Mouse (Mus musculus): Measurements from ENCODE around the gene Ascl5.

Ascl5 gene

DNA sequence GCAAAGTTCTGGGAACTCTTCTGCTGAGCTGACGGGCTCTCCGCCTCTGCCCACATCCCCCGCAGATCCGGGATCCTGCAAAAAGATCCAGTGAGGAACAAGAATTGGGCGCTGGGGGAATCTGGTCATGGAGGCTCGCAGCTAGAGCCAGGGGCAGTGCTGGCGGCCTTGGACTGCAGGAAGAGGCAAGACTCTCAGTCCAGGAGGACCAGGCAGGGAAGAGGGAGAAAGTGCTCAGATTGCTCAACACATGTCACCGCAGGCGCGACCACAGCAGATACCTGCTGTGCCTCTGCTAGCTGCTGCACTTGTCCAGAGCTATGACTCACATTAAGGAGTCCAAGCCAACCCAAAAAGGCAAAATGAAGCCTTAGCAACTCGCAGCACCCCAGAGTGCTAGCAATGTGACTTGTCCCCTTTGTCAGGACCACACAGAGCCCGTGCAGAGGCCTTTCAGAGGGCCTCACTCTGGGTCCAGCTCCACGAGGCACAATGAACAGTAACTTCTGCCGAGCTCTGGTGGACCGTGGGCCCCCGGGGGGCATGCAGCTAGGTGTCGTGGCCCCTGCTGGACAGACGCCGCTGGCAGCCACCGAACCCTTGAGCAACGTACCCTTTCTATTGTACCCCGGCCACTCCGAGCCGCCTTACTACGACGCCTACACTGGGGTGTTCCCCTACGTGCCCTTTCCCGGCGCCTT lies at the start of gene Ascl5:
TSS of gene Ascl5 (plus strand) at position 493 of the 701 bp plus-strand sequence.
- DNase-seq (ENCODE audit: low read depth in 1 of 2, low spot score in 2 of 2) = no peak

DNA sequence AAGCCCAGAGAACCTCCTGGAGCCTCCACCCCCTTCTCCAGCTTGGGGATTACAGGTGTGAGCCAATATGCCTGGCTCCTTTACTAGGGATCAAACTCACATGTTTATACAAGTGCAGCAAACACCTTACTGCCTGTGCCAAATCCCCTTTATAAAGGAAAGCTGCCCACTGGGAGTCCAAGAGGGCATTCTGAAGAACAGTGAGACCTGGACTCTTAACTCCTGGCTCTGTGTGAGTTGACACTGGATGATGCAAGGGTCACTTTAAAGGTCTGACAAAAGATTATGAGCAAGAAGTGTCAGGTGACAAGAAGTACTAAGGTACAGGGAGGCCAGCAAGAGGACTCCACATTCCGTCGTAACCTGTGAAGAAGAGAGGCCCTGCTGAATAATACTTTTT lies 49.2 kb upstream of the Ascl5 start:
- no peak for DNase-seq (ENCODE audit: low read depth in 1 of 2, low spot score in 2 of 2)

DNA sequence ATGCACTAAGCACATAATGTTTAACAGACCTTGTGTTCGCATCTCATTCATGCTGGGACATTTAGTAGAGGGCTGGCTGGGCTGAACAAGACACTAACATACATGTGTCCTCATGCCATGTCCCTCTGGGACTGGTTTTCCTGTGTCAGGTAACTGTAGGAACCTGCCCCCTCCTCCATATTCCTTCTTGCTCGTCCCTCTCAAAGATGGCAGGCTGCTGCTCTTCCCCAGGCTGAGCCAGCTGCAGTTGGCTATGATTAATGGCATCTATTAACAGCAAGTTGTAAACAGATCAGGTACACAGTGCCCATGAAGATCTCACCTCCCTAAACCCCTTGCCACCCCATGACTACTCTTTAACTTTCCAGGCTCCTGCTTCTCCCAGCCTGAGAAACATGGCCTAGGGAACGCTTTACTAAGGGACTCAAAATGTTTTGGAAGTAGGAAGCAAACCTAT lies 44.3 kb upstream of the Ascl5 start, which contains the start of gene Igfn1:
TSS of gene Igfn1 (minus strand) at position 51 of the 457 bp plus-strand sequence.
- no peak for DNase-seq (ENCODE audit: low read depth in 1 of 2, low spot score in 2 of 2)

DNA sequence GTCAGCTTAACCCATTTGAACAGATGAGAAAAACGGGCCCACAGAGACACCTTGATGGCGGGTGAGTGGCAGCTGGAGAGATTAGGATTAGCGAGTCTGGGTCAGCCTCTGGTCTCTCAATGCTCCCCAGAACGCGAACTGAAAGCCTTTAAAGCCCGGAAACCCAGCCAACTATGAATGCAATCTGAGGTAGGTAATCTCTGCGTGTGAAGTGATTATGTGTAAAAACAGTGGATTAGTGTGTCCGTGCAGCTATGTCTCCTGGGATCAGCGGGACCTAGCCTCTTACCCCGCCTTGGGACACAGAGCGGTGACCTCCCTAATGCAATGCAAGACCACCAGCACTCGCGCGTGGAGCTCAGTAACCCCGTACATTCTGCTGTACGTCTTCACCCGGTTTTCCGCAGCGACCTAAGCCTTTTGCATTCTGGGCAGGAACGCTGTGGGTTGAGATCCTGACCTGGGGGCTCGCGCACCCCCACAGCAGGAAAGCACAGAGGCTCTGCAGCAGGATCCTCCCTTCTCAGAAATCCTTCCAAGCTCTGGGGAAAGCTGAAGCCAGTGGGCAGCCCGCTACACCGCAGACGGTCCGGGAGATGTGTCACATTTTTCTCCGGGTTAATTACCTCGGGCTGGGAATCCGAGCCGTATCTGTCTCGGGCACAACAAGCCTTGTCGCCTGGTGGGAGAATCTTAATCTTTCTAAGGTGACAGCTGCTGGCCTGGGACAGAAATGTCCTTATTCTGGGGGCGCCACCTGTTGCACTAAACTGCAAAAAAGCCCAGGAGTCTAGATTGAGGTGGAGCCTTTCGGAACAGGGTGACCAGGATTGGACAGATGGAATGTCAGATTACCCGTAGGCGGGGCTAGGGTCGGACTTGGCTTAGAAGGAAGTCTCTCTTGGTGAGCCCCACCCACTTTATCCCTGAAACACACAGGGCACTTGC lies 43.1 kb upstream of the Ascl5 start, which contains the start of gene Tmem9:
TSS of gene Tmem9 (plus strand) at position 940 of the 948 bp plus-strand sequence.
- DNase-seq (ENCODE audit: low read depth in 1 of 2, low spot score in 2 of 2) = peak; percentile 50 to 53

DNA sequence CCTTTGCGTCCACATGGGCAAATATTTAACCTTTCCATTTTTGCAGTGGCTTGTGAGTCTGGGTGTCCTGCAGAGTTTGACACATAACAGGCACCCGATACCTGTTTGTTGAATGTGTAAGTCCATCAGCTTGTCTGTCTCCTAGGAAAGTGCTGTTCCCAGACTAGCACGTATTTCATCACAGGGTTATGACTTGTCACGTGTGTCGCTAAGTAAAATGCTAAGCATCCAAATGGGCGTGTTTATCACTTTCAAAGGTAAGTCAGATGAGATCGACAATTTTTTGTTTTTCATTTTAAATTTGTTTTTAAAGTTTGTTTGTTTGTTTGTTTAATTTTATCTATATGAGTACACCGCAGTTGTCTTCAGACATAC lies 42.5 kb upstream of the Ascl5 start:
- no peak for DNase-seq (ENCODE audit: low read depth in 1 of 2, low spot score in 2 of 2)

DNA sequence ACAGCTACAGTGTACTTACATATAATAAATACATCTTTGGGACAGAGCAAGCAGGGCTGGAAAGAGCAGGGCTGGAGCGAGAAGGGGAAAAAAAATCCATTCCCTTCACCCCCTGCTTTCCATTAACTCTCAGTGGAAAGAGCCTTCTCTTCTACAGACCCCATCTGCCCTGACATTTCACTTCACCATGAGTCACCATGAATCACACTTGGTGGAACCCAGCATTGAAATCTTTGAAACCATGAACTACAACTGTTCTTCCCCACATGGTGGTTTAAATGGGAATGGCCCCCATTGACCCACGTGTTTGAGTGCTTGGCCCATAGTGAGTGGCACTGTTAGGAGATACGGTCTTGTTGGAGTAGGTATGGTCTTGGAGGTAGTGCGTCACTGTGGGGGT lies 40.4 kb upstream of the Ascl5 start:
- DNase-seq (ENCODE audit: low read depth in 1 of 2, low spot score in 2 of 2) = no peak

DNA sequence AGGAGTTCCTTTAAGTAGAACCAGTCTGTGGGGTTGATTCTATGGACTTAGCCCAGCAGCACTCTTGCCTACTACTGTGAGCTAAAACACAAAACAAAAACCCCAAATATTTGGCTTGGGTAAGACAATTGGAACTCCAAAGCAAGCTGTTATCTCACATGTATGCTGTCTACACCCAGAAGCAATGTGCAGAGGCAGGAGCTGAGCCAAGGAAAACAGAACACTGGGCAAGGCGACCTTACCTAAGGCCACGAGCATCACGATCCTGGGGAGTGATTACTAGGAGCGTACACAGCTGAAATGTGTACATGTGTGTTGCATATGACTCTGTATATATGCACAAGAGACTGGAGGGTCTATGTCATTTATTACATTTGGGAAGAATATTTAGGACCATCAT lies 37.1 kb upstream of the Ascl5 start:
- DNase-seq (ENCODE audit: low read depth in 1 of 2, low spot score in 2 of 2) = no peak

DNA sequence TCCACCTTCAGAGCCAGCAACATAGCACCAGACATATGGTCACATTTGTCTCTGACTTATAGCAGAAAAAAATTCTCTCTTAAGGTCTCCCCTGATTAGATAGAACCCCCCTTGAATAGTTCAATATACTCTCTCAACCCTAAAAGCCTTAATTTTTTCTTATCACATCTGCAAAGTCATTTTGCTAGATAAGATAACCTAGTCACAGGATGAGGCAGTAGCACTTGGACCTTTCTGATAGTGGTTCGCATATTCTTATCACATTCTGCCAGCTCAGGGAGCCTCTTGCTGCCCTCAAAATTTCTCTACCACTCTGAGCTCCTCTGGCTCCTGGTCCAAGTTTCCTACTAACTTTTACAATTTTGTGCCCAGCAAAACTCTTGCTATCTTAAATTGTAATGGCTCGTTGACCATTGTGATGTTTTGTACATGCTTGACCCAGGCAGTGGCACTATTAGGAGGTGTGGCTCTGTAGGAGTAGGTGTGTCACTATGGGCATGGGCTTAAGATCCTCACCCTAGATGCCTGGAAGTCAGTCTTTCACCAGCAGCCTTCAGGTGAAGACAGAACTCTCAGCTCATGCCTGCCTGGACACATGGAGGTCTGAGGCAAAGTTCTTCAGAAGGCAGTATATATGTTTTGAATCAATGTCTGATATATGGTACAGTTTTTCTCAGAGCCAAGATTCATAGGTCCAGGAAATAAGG lies 35.7 kb upstream of the Ascl5 start:
- DNase-seq (ENCODE audit: low read depth in 1 of 2, low spot score in 2 of 2) = no peak

DNA sequence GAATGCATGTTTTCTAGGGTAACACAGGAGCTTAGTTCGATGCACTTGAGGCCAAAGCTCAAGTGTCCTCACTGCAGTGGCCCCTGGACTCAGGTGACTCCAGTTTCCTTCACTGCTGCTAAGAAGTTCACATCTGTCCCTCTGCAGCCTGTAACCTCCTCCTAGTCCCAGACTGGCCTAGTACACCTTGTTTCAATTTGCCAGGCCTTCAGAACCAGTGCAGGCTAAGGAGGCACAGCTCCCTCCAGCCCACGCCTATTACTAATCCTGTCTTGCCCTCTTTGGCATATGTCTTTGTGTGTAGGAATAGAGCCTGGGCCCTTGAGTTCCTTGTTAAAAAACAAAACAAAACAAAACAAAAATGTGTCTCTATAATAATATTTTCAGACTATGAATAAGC lies 33.3 kb upstream of the Ascl5 start:
- DNase-seq (ENCODE audit: low read depth in 1 of 2, low spot score in 2 of 2) = no peak

DNA sequence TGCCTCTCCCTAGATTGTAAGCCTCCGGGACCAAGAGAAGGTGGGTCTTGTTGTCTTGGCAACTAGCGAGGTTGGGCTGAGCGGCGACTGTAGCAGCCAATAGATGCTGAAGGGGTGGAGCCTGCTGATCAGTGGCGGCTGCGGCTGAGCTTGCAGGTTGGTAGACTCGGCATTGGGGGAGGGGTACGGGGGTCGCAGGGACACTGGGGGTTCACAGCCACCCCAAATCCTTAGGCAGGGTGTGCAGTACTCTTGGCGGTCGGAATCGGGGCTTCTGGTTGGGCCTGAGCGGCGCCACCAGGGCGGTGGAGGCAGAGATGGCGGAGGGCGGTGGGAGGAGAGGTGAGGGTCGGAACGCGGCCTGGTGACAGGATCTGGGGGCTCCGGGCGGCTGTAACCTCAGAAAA lies 32.7 kb upstream of the Ascl5 start:
- DNase-seq (ENCODE audit: low read depth in 1 of 2, low spot score in 2 of 2) = peak; percentile 13 to 34

DNA sequence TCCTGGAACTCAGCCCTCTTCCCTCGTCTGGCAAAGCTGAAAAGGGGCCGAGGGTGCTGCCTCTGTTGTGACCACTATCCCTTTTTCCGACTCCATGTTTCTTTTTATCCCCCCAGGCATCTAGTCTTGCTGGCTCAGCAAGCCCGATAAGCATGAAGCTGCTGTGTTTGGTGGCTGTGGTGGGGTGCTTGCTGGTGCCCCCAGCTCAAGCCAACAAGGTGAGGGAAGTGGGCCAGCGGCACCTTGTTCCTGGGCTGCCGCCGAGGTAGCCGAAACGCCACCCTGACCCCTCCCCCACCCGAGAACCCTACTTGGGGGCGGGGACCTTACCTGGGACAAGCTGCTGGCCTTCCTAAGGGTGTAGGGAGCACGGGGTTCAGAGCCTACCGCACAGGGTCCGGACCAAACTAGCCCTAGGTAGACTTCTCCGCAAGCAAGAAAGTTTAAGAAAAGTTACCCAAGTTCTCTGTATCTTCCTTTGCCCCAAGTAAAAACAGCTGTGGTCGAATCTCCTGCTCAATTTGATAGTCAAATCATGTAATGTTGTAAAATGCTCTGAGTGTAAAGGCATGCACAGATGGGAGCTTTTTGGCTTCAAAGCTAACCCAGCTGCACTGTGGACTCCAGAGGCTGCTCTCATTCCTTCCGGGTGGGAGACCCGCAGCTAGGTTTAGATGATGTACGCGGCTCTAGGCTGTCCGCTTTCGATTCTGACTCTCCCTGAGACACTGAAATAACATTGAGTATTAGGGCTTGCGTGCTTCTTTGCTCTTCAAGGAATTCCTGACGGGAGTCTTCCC lies 32.0 kb upstream of the Ascl5 start:
- no peak for DNase-seq (ENCODE audit: low read depth in 1 of 2, low spot score in 2 of 2)

DNA sequence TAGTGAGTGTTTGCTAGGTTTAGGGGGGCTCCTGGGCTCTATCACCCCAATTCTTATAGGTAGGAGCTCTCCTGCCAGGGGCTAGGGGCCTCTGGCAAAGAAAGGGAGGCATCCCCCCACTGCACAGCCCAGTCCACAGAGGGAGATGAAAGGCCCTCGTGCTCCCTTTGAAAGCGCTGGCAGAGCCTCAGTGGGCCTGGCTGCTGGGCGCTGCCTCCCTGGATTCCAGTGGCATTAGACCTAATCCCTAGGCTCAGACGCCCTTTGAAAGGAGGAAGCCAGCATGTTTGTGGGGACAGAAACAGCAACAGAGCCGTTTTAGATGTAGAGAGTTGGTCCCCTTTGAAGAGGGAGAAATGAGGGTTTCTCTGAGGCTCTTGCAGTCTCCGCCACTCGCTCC lies 20.4 kb upstream of the Ascl5 start:
- DNase-seq (ENCODE audit: low read depth in 1 of 2, low spot score in 2 of 2) = no peak

DNA sequence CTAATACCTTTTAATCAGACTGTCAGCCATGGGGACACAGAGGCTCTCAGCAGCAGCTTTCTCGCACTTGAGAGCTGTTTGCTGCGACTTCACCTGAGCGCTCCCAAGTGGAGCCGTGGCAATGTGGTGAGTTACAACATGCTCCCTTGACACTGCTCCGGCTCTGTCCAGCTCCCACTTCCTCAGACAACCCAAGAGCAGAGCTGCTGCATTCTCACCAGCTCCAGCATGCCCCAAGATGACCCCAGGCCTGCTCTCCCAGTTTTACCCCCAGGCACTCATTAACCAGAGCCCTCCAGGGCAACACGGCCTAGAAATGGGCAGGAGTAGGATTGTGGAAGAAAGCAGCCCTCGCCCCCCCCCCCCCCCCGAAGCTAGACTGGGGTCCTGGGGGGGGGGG lies 18.9 kb upstream of the Ascl5 start:
- DNase-seq (ENCODE audit: low read depth in 1 of 2, low spot score in 2 of 2) = no peak

DNA sequence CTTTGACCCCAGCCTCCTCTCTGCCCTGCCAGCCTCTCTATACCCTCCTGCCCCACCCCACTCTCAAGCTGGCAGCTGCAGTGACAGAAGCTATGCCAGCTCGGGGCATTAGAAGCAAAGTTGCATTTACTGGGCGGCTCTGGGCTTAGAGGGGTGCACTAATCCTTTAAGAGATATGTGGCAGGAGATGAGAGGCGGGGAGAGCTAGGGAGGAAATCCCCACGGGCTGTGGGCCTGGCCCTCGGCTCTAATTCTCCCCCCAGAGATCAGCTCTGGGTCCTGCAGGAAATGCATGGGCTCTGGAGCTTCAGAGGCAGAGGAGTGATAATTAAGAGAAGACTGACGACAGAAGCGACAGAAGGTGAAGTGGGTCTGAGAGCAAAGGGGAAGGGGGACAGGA lies 17.6 kb upstream of the Ascl5 start:
- no peak for DNase-seq (ENCODE audit: low read depth in 1 of 2, low spot score in 2 of 2)

DNA sequence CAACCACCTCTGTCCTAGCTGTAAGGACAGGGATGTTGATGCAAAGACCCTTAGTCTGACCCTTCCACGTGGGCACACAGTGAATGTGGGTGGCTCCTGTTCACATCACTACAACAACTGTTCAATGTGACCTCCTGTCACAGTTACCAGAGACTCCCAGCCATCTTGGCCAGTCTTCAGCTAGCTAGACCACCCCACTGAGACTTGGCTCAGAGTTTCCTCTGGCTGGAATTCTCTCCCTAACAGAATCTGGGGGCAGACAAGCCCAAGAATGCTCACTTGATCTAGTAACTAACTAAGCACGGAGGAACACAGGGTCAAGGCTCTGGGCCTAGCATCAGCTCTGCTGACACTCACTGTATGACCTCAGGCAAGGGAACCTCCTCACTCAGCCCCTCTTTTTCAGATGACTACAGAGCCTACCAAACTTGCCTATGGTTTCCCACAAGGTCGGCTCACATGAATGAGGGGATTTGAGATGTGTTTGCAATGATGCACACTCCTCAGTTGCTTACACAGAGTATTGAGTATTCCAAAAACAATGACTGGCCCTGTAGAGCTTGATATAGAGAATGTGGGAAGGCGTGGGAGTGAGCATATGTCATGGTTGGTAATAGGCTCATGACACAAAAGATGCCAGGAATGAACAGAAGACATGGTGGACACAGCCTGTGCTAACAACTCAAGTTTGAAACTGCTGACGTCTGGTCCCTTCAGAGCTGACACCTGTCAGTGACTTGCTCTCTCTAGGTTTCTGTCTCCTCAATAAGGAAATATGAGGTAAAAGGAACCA lies 11.7 kb upstream of the Ascl5 start:
- DNase-seq (ENCODE audit: low read depth in 1 of 2, low spot score in 2 of 2) = no peak

DNA sequence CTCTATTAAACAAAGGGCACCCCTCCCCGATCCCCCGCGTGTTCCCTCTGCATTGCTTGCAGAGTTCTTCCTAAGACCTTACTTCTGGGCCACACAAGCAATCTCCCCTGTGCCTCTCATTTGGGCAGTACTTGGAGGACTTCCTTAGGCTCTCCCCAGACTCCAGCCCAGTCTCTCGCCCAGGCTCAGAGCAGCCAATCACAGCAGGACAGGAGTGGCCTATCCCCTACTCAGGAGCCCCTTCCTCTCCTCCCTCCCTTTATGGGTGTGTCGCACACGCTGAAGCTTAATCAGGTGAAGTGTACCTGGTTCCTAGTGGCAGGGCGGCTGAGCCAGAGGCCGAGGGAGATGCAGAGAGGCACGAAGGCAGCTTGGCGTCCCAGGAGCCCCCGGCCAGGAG lies 10.2 kb upstream of the Ascl5 start:
- DNase-seq (ENCODE audit: low read depth in 1 of 2, low spot score in 2 of 2) = no peak

DNA sequence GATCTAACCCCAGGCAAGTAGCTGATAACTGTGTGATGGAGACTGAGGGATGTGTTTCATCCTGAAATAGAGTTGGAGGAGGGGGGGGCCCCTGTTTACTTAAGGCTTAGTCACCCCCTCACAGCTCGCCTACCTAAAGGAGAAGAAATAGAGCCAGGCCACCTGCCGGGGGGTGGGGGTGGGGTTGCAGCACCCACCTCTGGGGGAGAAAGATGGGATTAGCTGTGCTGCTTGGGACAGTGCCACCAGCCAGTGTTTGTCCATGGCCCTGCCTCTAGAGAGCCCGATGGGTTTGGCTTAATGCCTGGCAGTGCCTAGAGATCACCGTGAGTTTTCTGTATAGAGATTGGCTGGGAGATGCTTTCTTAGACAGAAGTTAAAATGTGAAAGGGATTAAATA lies 9.7 kb upstream of the Ascl5 start:
- no peak for DNase-seq (ENCODE audit: low read depth in 1 of 2, low spot score in 2 of 2)

DNA sequence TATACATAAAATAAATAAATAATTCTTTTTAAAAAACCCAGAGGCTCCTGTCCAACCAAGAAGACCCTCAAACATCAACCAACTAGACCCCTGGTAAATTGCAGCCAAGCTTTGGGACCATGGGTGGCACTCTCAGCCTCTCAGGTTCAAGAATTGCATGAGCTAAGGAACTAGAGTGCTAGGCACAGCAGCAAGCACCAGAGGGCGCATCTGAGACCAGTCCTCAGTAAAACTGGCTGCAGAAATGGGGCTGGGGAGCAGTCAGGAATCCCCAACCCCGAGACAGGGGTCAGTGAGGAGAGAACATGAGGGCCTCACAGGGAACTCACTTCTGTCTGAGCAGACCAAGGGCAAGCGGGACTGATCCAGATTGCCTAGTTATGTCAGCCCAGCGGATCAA lies 4.8 kb upstream of the Ascl5 start:
- DNase-seq (ENCODE audit: low read depth in 1 of 2, low spot score in 2 of 2) = peak in 1 of 2 experiments; percentile 6

DNA sequence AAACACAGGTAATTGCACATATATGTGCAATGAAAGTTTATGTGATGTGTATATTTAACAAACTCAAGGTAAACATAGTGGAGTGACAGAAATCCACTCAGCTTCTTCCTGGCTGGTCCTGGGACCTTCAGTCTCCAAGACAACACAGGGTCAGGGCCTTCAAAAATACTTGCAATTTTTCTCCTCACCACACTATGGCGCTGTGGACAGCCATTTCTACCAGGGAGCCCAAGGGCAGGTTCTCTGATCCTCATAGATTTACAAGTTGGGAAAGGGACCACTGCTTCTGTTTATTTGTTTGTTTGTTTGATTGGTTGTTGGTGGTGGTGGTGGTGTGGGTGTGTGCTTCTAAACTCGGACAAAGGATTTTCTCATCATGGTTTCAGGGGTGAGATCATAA lies 3.2 kb upstream of the Ascl5 start:
- DNase-seq (ENCODE audit: low read depth in 1 of 2, low spot score in 2 of 2) = no peak

DNA sequence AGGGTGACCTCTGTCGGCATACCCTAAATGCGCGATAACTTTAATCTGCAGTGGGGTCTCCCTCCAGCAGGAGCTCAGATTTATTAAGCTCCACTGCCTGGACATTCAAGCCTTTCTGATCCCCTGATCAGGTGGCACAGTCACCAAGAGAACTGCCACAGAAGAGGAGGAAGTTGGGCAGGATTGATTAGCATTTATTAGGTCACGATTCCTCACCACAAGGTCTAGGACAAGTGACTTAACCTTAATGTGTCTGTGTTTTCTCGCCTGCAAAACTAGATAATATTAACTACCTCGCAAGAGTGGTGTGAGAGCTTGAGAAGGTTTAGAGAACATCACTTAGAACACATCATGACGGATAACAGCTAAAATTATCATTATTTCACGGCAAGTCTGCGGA lies 2.7 kb upstream of the Ascl5 start:
- DNase-seq (ENCODE audit: low read depth in 1 of 2, low spot score in 2 of 2) = no peak
